Mouse (Mus musculus) gastrocnemius, adult 8-10 months (tissue): ENCODE data around the gene Gm20896. TPM values are rescaled to one million over a fixed set of nuclear protein-coding genes. Genes with fewer than 3 reads are reported as not detected.
"Not testable (repeated sequence)": the region's sequence is repeated elsewhere in the genome, so short reads cannot be mapped to it uniquely, and the experiment has no call there.

Experiments
- DNase-seq, 2 experiments: peaks; one replicate each; pipeline ENCODE4 v3.0.0; 2022; ENCODE audit warnings: low spot score in 2 of 2
- total RNA-seq, 4 experiments: library from RNA; stranded (reverse); gene quantifications; 2 replicates each; pipeline ENCODE4 v1.2.4; 2022

Gm20896 gene
- total RNA-seq: not detected

GRCm38 (mm10) chrY:35921426-35921825 lies at the start of gene Gm20896:
TSS of gene Gm20896 (minus strand) at chrY:35921526.
- DNase-seq: not testable (repeated sequence)
